Mouse (Mus musculus): ENCODE data around the gene Myo1e.

- TF ChIP-seq POLR2A (IDR thresholded peaks at IDR 0.05; ENCODE audit: extremely low read depth, insufficient read depth, low read length) (no peak), CTCF (IDR thresholded peaks at IDR 0.05; ENCODE audit: low read depth, low read length) (no peak)
Measured at GRCm38 (mm10) chr9:70324336-70324735, 117.2 kb downstream of the Myo1e start.
